Mouse (Mus musculus): ENCODE measurements at regions not wholly inside any gene's neighbourhood (a gene's known extent, or its start where the extent isn't known, plus 50 kb on each side); places are given as distances from the start of the nearest gene placed in this dataset.

DNA sequence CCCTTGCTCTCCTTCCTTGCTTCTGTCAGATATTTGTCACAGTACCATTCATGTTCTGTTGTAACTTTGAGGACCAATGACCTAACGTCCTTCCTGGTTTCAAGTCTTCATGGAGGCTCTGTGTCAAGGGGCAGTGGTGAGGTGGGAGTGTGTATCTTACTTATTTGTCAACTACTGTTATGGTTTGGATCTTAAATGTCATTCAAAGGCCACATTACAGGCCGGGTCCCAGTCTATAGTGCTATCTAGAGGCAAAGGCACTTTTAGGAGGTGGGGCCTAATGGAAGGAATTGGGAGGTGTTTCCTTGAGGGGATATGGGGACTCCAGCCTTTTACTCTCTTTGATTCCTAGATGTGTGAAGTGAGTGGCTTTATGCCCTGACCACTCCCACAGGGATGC, 91.0 kb upstream of the Ccn6 start:
- TF ChIP-seq CTCF (IDR thresholded peaks at IDR 0.05; ENCODE audit: low read depth, low read length) (no peak), GATA1 (IDR thresholded peaks at IDR 0.05; ENCODE audit: borderline replicate concordance, low read length) (no peak), GATA2 (IDR thresholded peaks at IDR 0.05; ENCODE audit: borderline replicate concordance, low read depth, low read length) (no peak), POLR2AphosphoS5 (IDR thresholded peaks at IDR 0.05; ENCODE audit: insufficient replicate concordance, low read depth, low read length) (no peak), TAL1 (conservative IDR thresholded peaks at IDR 0.05; ENCODE audit: low read depth, low read length) (no peak)
